Mouse (Mus musculus) limb, embryonic 15.5 days (tissue): ENCODE measurements around the gene Cbx8. TPM values are rescaled to one million over a fixed set of nuclear protein-coding genes. Genes with fewer than 3 reads are reported as not detected.

Source experiments
- ATAC-seq: fragments of 200-750 bp; cut with Nextera tagmentation; 2 replicates; pipeline ENCODE4 v1.8.0; 2017; ENCODE audit warnings: low read depth, moderate TSS enrichment; ENCODE audit not compliant: insufficient number of reproducible peaks, low FRiP score, low TSS enrichment
- H3K27ac ChIP-seq: fragments of 300-500 bp; sonication (generic); 2 replicates; pipeline ENCODE4 v1.5.1; 2015; ENCODE audit warnings: moderate library complexity, mild to moderate bottlenecking, inconsistent platforms
- H3K27me3 ChIP-seq: fragments of 300-500 bp; sonication (generic); 2 replicates; pipeline ENCODE4 v1.6.1; 2015; ENCODE audit warnings: inconsistent platforms
- H3K36me3 ChIP-seq: fragments of 300-500 bp; sonication (generic); 2 replicates; pipeline ENCODE4 v1.6.1; 2015; ENCODE audit warnings: inconsistent platforms
- H3K4me1 ChIP-seq: fragments of 300-500 bp; sonication (generic); 2 replicates; pipeline ENCODE4 v1.6.1; 2015; ENCODE audit warnings: inconsistent platforms
- H3K4me2 ChIP-seq: fragments of 300-500 bp; sonication (generic); 2 replicates; pipeline ENCODE4 v1.6.1; 2015; ENCODE audit warnings: mild to moderate bottlenecking, inconsistent platforms
- H3K4me3 ChIP-seq: fragments of 300-500 bp; sonication (generic); 2 replicates; pipeline ENCODE4 v1.5.1; 2015; ENCODE audit warnings: mild to moderate bottlenecking, inconsistent platforms
- H3K9ac ChIP-seq: fragments of 300-500 bp; sonication (generic); 2 replicates; pipeline ENCODE4 v1.6.1; 2015; ENCODE audit warnings: inconsistent platforms
- H3K9me3 ChIP-seq: fragments of 300-500 bp; sonication (generic); 2 replicates; pipeline ENCODE4 v1.6.1; 2016; ENCODE audit warnings: inconsistent platforms
- WGBS: fragments of 180-500 bp; shearing (Covaris S2); methylation state at CpG from one replicate; pipeline ENCODE4 v1.1.7; 2015; 5-methylcytosine and 5-hydroxymethylcytosine counted together
- polyA plus RNA-seq: library from polyadenylated mRNA; unstranded; fragments of >200 nt; fragmentation: Nextera tagmentation; extraction: Ambion mirVana; gene quantifications from 2 replicates; pipeline ENCODE4 v1.2.1, GENCODE M21; 2015

The Cbx8 gene
- polyA plus RNA-seq, 1 experiment from 2014 or later: 9.6 TPM

DNA sequence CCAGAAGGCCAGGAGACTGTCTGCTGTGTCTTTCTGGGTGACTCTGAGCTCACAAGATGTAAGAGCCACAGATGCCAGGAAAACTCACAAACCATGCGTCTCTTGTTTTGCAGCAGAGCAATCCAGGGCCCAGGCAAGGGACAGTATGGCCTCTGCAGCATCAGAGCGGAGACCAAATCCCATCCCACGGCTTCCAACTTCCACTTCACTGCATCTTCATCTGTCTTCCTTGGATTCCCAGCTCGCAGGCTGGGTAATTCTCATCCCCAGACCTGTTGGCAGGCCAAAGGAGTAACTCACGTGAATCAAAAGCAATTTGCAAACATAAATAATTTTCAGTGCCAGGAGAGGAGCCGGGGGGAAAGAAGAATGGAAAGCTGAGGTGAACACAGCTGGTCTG, 32.2 kb upstream of the Cbx8 start:
- no peaks in the 10 kb centered on the region for H3K27me3 ChIP-seq
- no peak overlapping the region for H3K4me3 ChIP-seq
- 61% methylated on average over 6 of the region's 6 CpGs for WGBS
- H3K4me2 ChIP-seq: no peak overlapping the region
- H3K27ac ChIP-seq: no peak overlapping the region
- H3K9me3 ChIP-seq: no peaks in the 10 kb centered on the region
- H3K4me1 ChIP-seq: peaks cover 6% of the 10 kb centered on the region; the same call in 1 of the 2 replicates
- H3K36me3 ChIP-seq: peaks cover 5% of the 10 kb centered on the region; the same call in 1 of the 2 replicates
- H3K9ac ChIP-seq: no peak overlapping the region
- ATAC-seq: no peak

DNA sequence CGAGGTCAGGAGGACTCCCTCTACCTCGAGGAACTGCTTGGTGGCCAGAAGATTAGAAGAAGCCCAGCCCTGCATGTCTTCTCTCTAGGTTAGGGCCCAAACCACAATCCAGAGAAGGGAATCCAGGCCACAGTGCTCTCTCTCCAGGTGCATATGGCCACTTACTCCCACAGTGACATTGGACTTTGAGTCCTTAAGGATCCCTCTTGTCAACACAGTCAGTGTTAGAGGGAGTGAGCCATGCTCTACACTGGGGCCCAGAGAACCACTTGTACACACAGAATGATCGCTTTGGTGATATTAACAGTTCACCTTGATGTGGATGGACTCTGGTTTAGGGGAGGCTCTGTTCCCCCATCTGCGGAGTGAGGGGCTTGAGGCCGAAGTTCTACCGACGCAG, 31.5 kb upstream of the Cbx8 start:
- WGBS: 79% methylated on average over 7 of the region's 7 CpGs
- no peaks in the 10 kb centered on the region for H3K27me3 ChIP-seq

GRCm38 (mm10) chr11:119066841-119067240, 26.1 kb upstream of the Cbx8 start:
- Histone ChIP-seq H3K27me3 (peaks cover 20% of the 10 kb centered on the region), H3K4me3 (no peak overlapping the region), H3K4me1 (no peaks in the 10 kb centered on the region), H3K36me3 (no peaks in the 10 kb centered on the region), H3K27ac (no peak overlapping the region), H3K9me3 (no peaks in the 10 kb centered on the region), H3K4me2 (no peak overlapping the region), H3K9ac (no peak overlapping the region)
- ATAC-seq: no peak
- WGBS: 74% methylated on average over 8 of the region's 8 CpGs

More for the DNA sequence above, 31.5 kb upstream of the Cbx8 start:
- H3K27ac ChIP-seq: no peak overlapping the region
- no peaks in the 10 kb centered on the region for H3K36me3 ChIP-seq
- H3K9ac ChIP-seq: no peak overlapping the region
- no peaks in the 10 kb centered on the region for H3K9me3 ChIP-seq
- no peak for ATAC-seq
- H3K4me3 ChIP-seq: no peak overlapping the region
- peaks cover 6% of the 10 kb centered on the region; the same call in 1 of the 2 replicates for H3K4me1 ChIP-seq
- no peak overlapping the region for H3K4me2 ChIP-seq

DNA sequence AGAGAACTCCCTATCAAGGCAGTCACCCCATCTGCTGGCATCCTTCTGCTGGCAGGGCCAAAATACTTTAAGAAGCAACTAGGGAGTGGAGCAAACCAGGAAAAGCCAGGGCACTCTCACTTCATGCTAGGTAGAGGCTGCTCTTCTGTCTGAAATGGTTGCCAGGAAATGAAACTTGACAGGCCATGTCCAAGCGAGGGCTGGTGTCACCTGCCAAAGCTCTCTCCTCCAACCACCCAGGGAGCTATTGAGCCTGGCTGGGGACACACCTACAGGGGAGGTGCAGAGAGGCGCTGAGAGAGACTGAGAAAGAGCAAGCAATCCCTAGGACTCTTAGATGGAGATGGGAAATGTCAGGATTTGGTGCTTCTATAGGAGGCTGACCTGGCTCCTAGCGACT, 18.5 kb upstream of the Cbx8 start:
- H3K9ac ChIP-seq: no peak overlapping the region
- 10% methylated on average over 3 of the region's 3 CpGs for WGBS

DNA sequence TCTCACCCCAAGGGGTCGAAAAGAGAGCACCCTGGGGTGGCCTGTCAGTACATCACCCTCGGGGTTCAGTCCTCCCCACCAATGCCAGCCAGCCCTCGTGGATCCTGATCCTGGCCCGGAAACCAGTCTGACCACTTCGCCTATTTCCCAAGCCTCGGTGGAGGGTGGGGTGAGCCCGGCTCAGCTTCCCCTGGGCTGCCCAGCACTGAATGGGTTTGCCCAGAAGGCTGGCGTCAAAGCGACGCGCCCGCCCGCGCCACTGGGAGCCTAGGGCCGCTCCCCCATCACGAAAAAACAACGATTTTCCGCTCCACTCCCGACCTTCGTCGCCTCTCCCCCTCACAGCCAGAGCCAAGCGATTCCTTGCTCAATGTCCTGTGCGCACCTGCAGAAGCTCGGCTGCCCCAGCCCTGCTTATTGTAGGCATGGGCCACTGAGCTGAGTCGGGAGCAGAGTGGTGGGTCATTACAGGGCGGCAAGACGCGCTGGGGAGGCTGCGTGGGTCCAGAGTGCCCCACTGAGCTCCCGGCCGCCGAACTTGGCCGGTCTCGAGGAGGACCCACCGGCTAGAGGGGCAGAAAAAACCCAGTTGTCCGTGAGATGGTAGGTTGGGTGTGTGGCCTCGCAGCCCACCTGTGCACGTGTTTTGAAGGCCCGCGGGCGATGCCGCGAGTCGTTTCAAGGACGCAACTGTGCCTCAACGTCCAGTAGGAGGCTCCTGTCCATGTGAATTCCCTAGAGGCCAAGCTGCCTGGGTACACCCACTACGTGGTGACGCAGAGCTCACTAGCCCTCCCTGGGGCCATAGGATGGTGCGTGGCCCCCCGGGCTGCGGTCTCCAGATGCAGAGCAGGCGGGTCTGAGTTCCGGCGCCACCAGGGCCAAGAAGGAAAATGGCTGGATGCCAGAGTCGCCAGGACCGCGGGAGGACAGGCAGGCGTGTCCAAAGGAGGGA, 17.5 kb upstream of the Cbx8 start:
- Histone ChIP-seq H3K4me3 (peak overlapping the region; percentile 59), H3K9me3 (no peaks in the 10 kb centered on the region), H3K9ac (no peak overlapping the region), H3K4me1 (peaks cover 58% of the 10 kb centered on the region), H3K4me2 (peak overlapping the region; percentile 42), H3K27ac (0 out of 2 replicates have a peak overlapping the region, but pooled peaks have one; percentile 22), H3K36me3 (no peaks in the 10 kb centered on the region), H3K27me3 (peaks cover 86% of the 10 kb centered on the region)
- 2% methylated on average over 58 of the region's 58 CpGs for WGBS
- no peak for ATAC-seq

More for the DNA sequence above, 18.5 kb upstream of the Cbx8 start:
- H3K9me3 ChIP-seq: no peaks in the 10 kb centered on the region
- no peak overlapping the region for H3K4me3 ChIP-seq
- no peak overlapping the region for H3K4me2 ChIP-seq
- H3K4me1 ChIP-seq: peaks cover 49% of the 10 kb centered on the region
- no peak overlapping the region for H3K27ac ChIP-seq
- no peaks in the 10 kb centered on the region for H3K36me3 ChIP-seq
- ATAC-seq: no peak
- peaks cover 81% of the 10 kb centered on the region for H3K27me3 ChIP-seq

GRCm38 (mm10) chr11:119057291-119057690, 16.5 kb upstream of the Cbx8 start:
- Histone ChIP-seq H3K36me3 (no peaks in the 10 kb centered on the region), H3K27me3 (peaks cover 81% of the 10 kb centered on the region), H3K9me3 (no peaks in the 10 kb centered on the region), H3K4me2 (peak overlapping the region; percentile 95), H3K4me3 (peak overlapping the region; percentile 59), H3K27ac (no peak overlapping the region), H3K4me1 (peaks cover 68% of the 10 kb centered on the region), H3K9ac (no peak overlapping the region; the same call in 1 of the 2 replicates)
- no peak for ATAC-seq
- WGBS: 4% methylated on average over 9 of the region's 9 CpGs

DNA sequence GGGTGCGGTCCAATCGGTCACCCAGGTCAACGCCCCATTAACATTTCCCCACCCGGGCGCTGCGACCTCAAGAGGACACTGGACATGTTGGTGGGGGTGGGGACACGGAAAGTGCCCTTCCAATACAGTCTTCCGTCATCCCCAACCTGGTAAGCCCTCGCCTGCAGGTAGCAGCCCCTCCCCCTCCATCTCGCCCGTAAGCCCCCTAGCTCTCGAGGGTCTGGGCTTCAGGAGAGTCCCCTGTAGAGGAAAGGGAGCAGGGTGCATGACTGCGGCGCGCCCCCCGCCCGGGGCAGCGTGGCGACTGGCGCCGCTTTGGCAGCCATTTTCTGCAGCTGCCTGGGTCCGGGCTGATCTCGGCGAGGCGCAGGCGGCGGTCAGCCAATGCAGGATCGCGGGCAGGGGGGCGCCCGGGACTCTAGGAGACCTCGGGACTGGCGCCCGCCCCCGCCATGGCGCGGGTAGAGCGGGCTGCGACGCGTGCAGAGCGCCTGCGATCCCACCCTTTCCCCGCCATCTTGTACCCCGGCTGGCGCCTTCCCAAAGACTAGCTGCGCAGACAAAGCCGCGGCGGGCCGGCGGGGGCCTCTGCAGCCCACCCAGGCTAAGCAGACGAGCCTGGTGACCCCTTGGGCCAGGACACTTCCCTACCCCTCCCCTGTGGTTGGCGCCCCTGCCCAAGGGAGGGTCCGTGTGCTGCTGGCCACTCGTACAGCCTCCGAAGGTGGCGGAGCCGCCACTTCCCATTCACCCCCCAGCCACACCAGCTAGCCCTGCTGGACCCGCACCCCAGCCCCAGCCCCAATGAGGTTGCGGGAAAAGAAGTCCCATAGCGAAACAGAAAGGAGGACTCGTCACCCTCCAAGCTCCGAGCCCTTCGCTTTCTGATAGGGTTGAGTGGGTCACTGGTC, 15.8 kb upstream of the Cbx8 start:
- Histone ChIP-seq H3K4me2 (peak overlapping the region; percentile 95), H3K27ac (peak overlapping the region; percentile 47; the same call in 1 of the 2 replicates), H3K9me3 (no peaks in the 10 kb centered on the region), H3K27me3 (peaks cover 81% of the 10 kb centered on the region), H3K36me3 (no peaks in the 10 kb centered on the region), H3K4me3 (peak overlapping the region; percentile 59), H3K4me1 (peaks cover 74% of the 10 kb centered on the region), H3K9ac (peak overlapping the region; percentile 68)
- under 1% methylated on average over 63 of the region's 65 CpGs for WGBS
- peak; percentile 1; the same call in 1 of the 2 replicates for ATAC-seq

- no peak overlapping the region for H3K9ac ChIP-seq
- H3K27me3 ChIP-seq: peaks cover 82% of the 10 kb centered on the region
- peak overlapping the region; percentile 59 for H3K4me3 ChIP-seq
- H3K9me3 ChIP-seq: no peaks in the 10 kb centered on the region
- peaks cover 74% of the 10 kb centered on the region for H3K4me1 ChIP-seq
- whole genome bisulfite sequencing: 1% methylated on average over 32 of the region's 32 CpGs
- no peak for ATAC-seq
- H3K4me2 ChIP-seq: peak overlapping the region; percentile 95
- H3K27ac ChIP-seq: no peak overlapping the region
- H3K36me3 ChIP-seq: no peaks in the 10 kb centered on the region
Observed at GRCm38 (mm10) chr11:119055571-119056131, 14.9 kb upstream of the Cbx8 start.

DNA sequence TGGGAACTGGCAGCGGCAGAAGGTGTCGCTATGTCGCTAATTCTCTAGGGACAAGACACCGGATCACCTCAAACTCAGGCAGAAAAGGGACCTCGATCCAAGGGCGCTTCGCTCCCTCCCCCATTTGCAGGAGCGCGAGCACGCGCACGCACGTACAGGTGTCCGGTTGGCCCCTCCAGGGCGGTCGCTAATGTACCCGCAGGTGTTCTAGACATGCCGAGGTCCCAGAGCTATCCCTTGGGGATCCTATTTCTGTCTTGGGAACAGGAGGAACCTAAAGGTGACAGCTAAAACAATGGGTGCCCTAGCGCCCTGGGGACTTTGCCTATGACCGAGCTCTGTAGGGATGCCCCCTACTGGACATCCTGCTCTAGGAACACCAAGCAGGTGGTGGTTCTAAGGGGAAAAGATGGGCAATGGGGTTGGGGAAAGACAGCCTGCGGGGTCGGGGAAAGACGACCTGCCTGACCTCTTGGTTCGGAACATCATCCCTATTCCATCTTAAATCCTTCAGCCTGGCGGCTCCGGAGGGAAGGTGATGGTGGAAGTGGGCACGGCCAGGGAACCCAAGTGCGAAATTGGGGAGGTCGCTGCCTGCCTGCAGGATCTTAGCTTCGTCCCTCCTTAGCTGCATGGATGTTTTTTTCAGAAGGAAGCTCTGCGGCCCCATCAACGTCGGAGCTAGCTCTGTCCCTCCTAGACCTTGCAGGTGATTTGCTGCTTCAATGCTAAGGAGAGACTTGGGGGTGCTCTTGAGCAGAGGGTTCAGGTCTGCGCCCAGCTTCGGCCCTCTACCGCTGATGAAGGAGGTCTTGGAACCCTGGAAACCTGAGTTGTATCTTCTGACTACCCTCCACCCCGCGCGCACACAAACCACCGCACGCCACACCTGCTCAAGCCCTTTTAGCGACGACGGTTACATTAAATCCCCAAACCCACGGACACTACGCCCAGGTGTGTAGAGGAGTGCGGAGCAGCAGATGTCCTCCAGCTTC, 13.9 kb upstream of the Cbx8 start:
- no peaks in the 10 kb centered on the region for H3K36me3 ChIP-seq
- no peak overlapping the region for H3K9ac ChIP-seq
- peak overlapping the region; percentile 95 for H3K4me2 ChIP-seq
- ATAC-seq: no peak
- peaks cover 82% of the 10 kb centered on the region for H3K27me3 ChIP-seq
- H3K4me3 ChIP-seq: peak overlapping the region; percentile 41; the same call in 1 of the 2 replicates
- 2% methylated on average over 47 of the region's 47 CpGs for WGBS
- no peaks in the 10 kb centered on the region for H3K9me3 ChIP-seq
- no peak overlapping the region for H3K27ac ChIP-seq
- H3K4me1 ChIP-seq: peaks cover 74% of the 10 kb centered on the region

- H3K4me2 ChIP-seq: peak overlapping the region; percentile 92
- H3K27me3 ChIP-seq: peaks cover 82% of the 10 kb centered on the region
- H3K9me3 ChIP-seq: no peaks in the 10 kb centered on the region
- no peak overlapping the region for H3K27ac ChIP-seq
- H3K36me3 ChIP-seq: no peaks in the 10 kb centered on the region
- under 1% methylated on average over 22 of the region's 35 CpGs for WGBS
- H3K4me3 ChIP-seq: peak overlapping the region; percentile 41
- peaks cover 70% of the 10 kb centered on the region for H3K4me1 ChIP-seq
- H3K9ac ChIP-seq: no peak overlapping the region
- no peak for ATAC-seq
Observed at GRCm38 (mm10) chr11:119053738-119054350, 13.1 kb upstream of the Cbx8 start.
